Mouse (Mus musculus): ENCODE data around the gene Cdk14.

GRCm38 (mm10) chr5:5166086-5166485 is 254.0 kb downstream of the Cdk14 start:
- TF ChIP-seq CTCF (conservative IDR thresholded peaks at IDR 0.05; ENCODE audit: low read length) (no peak), NANOG (IDR thresholded peaks at IDR 0.05; ENCODE audit: borderline replicate concordance, low read length) (peak; percentile 34; the same call in 1 of the 2 replicates)

Data from E14TG2a.4 (cell line).